Mouse (Mus musculus): ENCODE results near the gene Cpm. TPM values are rescaled to one million over a fixed set of nuclear protein-coding genes. Genes with fewer than 3 reads are reported as not detected.

Gene Cpm
- polyA plus RNA-seq, 1 experiment, result 0.07 TPM

DNA sequence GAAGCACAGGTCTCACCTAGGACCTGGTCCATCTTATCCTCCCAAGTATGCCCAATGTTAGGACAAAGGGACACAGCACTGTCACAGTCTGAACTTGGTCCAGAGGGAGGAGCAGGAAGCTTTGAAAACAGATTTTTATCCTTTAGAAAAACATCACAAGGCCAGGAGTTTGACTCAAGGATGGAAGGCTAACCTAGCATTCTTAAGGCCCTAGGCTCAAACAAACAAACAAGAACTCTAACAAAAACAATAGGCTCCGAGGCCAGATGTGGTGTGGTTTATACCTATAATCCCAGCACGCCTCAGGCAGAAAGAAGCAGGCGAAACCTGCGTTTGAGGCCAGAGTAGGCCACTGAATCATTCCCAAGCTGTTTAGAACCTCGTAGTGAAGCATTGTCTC, 22.9 kb upstream of the Cpm start:
- Histone ChIP-seq H3K4me3 (no peak overlapping the region), H3K4me2 (ENCODE audit: low read depth) (no peak overlapping the region), H3K79me2 (ENCODE audit: control insufficient read depth, insufficient read depth) (no peaks in the 10 kb centered on the region), H3K27me3 (ENCODE audit: control insufficient read depth, insufficient read depth, insufficient read length) (no peaks in the 10 kb centered on the region), H3K36me3 (ENCODE audit: control insufficient read depth, insufficient read depth) (no peaks in the 10 kb centered on the region), H3ac (ENCODE audit: control insufficient read depth, insufficient read length) (no peak overlapping the region)
- TF ChIP-seq POLR2AphosphoS2 (IDR thresholded peaks at IDR 0.05; ENCODE audit: insufficient read length, low read depth), result no peak
- TF ChIP-seq MYOD1 (IDR thresholded peaks at IDR 0.05; ENCODE audit: control insufficient read depth in 1 of 3, insufficient read length in 2 of 3, low read depth in 2 of 3), result no peak
- no peak for TF ChIP-seq E2F4 (IDR thresholded peaks at IDR 0.05; ENCODE audit: insufficient read depth)
- TF ChIP-seq CEBPB (IDR thresholded peaks at IDR 0.05; ENCODE audit: insufficient read depth, poor library complexity, severe bottlenecking), result no peak
- no peak for TF ChIP-seq MYOG (IDR thresholded peaks at IDR 0.05; ENCODE audit: control insufficient read depth in 1 of 3, insufficient read depth in 1 of 3, insufficient read length in 2 of 3, low read depth in 2 of 3)
- no peak for TF ChIP-seq TCF3 (IDR thresholded peaks at IDR 0.05; ENCODE audit: insufficient read length, low read depth)
- TF ChIP-seq POLR2A (IDR thresholded peaks at IDR 0.05; ENCODE audit: insufficient read length, low read depth), result no peak
- TF ChIP-seq MAX (IDR thresholded peaks at IDR 0.05; ENCODE audit: low read depth), result no peak
- TF ChIP-seq USF1 (IDR thresholded peaks at IDR 0.05; ENCODE audit: low read depth), result no peak
- TF ChIP-seq REST (IDR thresholded peaks at IDR 0.05; ENCODE audit: insufficient read depth, insufficient read length), result no peak
- no peak for TF ChIP-seq SRF (IDR thresholded peaks at IDR 0.05; ENCODE audit: control insufficient read depth, insufficient read length, low read depth)
- no peak for TF ChIP-seq TCF12 (IDR thresholded peaks at IDR 0.05; ENCODE audit: insufficient read depth, poor library complexity, severe bottlenecking)

GRCm38 (mm10) chr10:117607051-117607803, 22.1 kb upstream of the Cpm start:
- H3ac ChIP-seq (ENCODE audit: control insufficient read depth, insufficient read length), result no peak overlapping the region
- H3K27me3 ChIP-seq (ENCODE audit: control insufficient read depth, insufficient read depth, insufficient read length), result peaks cover 5% of the 10 kb centered on the region
- no peaks in the 10 kb centered on the region for H3K36me3 ChIP-seq (ENCODE audit: control insufficient read depth, insufficient read depth)
- no peaks in the 10 kb centered on the region for H3K79me2 ChIP-seq (ENCODE audit: control insufficient read depth, insufficient read depth)
- TF ChIP-seq E2F4 (IDR thresholded peaks at IDR 0.05; ENCODE audit: insufficient read depth) (no peak), MAX (IDR thresholded peaks at IDR 0.05; ENCODE audit: low read depth) (no peak), MYOD1 (IDR thresholded peaks at IDR 0.05; ENCODE audit: control insufficient read depth in 1 of 3, insufficient read length in 2 of 3, low read depth in 2 of 3) (no peak), TCF3 (IDR thresholded peaks at IDR 0.05; ENCODE audit: insufficient read length, low read depth) (no peak), USF1 (IDR thresholded peaks at IDR 0.05; ENCODE audit: low read depth) (no peak), POLR2AphosphoS2 (IDR thresholded peaks at IDR 0.05; ENCODE audit: insufficient read length, low read depth) (no peak), SRF (IDR thresholded peaks at IDR 0.05; ENCODE audit: control insufficient read depth, insufficient read length, low read depth) (no peak), TCF12 (IDR thresholded peaks at IDR 0.05; ENCODE audit: insufficient read depth, poor library complexity, severe bottlenecking) (no peak), CEBPB (IDR thresholded peaks at IDR 0.05; ENCODE audit: insufficient read depth, poor library complexity, severe bottlenecking) (no peak), POLR2A (IDR thresholded peaks at IDR 0.05; ENCODE audit: insufficient read length, low read depth) (no peak)
- no peak overlapping the region for H3K4me2 ChIP-seq (ENCODE audit: low read depth)
- no peak overlapping the region for H3K4me3 ChIP-seq

GRCm38 (mm10) chr10:117607804-117608279, 21.5 kb upstream of the Cpm start:
- Histone ChIP-seq H3ac (ENCODE audit: control insufficient read depth, insufficient read length) (no peak overlapping the region), H3K79me2 (ENCODE audit: control insufficient read depth, insufficient read depth) (no peaks in the 10 kb centered on the region), H3K27me3 (ENCODE audit: control insufficient read depth, insufficient read depth, insufficient read length) (peaks cover 6% of the 10 kb centered on the region), H3K4me2 (ENCODE audit: low read depth) (no peak overlapping the region), H3K36me3 (ENCODE audit: control insufficient read depth, insufficient read depth) (no peaks in the 10 kb centered on the region), H3K4me3 (no peak overlapping the region)
- TF ChIP-seq REST (IDR thresholded peaks at IDR 0.05; ENCODE audit: insufficient read depth, insufficient read length) (no peak), POLR2AphosphoS2 (IDR thresholded peaks at IDR 0.05; ENCODE audit: insufficient read length, low read depth) (no peak), MYOD1 (IDR thresholded peaks at IDR 0.05; ENCODE audit: control insufficient read depth in 1 of 3, insufficient read length in 2 of 3, low read depth in 2 of 3) (no peak), MAX (IDR thresholded peaks at IDR 0.05; ENCODE audit: low read depth) (no peak)

- H3K4me3 ChIP-seq, result no peak overlapping the region
- H3ac ChIP-seq (ENCODE audit: control insufficient read depth, insufficient read length), result no peak overlapping the region
- H3K27me3 ChIP-seq (ENCODE audit: control insufficient read depth, insufficient read depth, insufficient read length), result peaks cover 6% of the 10 kb centered on the region
- H3K79me2 ChIP-seq (ENCODE audit: control insufficient read depth, insufficient read depth), result no peaks in the 10 kb centered on the region
- no peak overlapping the region for H3K4me2 ChIP-seq (ENCODE audit: low read depth)
- no peaks in the 10 kb centered on the region for H3K36me3 ChIP-seq (ENCODE audit: control insufficient read depth, insufficient read depth)
- TF ChIP-seq POLR2AphosphoS2 (IDR thresholded peaks at IDR 0.05; ENCODE audit: insufficient read length, low read depth) (no peak), TCF12 (IDR thresholded peaks at IDR 0.05; ENCODE audit: insufficient read depth, poor library complexity, severe bottlenecking) (no peak), MYOG (IDR thresholded peaks at IDR 0.05; ENCODE audit: control insufficient read depth in 1 of 3, insufficient read depth in 1 of 3, insufficient read length in 2 of 3, low read depth in 2 of 3) (no peak), TCF3 (IDR thresholded peaks at IDR 0.05; ENCODE audit: insufficient read length, low read depth) (no peak), MAX (IDR thresholded peaks at IDR 0.05; ENCODE audit: low read depth) (no peak), SRF (IDR thresholded peaks at IDR 0.05; ENCODE audit: control insufficient read depth, insufficient read length, low read depth) (no peak), MYOD1 (IDR thresholded peaks at IDR 0.05; ENCODE audit: control insufficient read depth in 1 of 3, insufficient read length in 2 of 3, low read depth in 2 of 3) (no peak), REST (IDR thresholded peaks at IDR 0.05; ENCODE audit: insufficient read depth, insufficient read length) (no peak), CEBPB (IDR thresholded peaks at IDR 0.05; ENCODE audit: insufficient read depth, poor library complexity, severe bottlenecking) (no peak), E2F4 (IDR thresholded peaks at IDR 0.05; ENCODE audit: insufficient read depth) (no peak), POLR2A (IDR thresholded peaks at IDR 0.05; ENCODE audit: insufficient read length, low read depth) (no peak), USF1 (IDR thresholded peaks at IDR 0.05; ENCODE audit: low read depth) (no peak)
Observed at GRCm38 (mm10) chr10:117608487-117608886, 20.8 kb upstream of the Cpm start.
